In the genomic region with DNA sequence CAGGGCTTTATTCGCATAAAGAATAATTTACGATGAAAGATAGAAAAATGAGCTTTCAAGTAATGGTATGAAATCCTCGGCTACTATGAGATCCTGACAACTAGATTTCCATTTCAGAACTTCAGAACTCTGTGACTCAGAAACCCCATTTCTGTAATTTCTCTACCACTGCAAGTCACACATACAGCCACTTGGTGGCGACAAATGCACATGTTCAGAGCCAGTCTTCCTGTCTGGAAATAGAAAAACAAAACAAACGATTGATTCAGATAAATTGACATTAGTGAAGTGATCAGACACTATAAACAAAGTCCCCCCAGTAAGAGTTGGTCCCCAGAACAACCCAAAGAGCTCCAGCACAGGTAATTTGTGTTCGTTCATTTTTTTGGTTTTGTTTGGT, we compare ENCODE assay signal across 10 mouse cellular contexts. TPM values are rescaled to one million over a fixed set of nuclear protein-coding genes. Genes with fewer than 3 reads are reported as not detected.
DNase-seq lines count a peak whose midpoint lies in the region; ATAC-seq and TF ChIP-seq lines count a peak whose summit lies in the region.
"Had no signal": no experiment of that assay in that cellular context is flagged by ENCODE, and none has a peak within 500 bp of the region (broad histone marks: within the 10 kb centered on the region; RNA-seq: fewer than 3 reads in every experiment).

No protein-coding gene starts in this region.

- H3K27me3 ChIP-seq in myocyte (ENCODE audit: control insufficient read depth, insufficient read depth, insufficient read length): peaks cover 40% of the 10 kb centered on the region
- H3K27me3 ChIP-seq: embryonic facial prominence, embryonic 12.5 days had no signal

- intact Hi-C loops in heart, postnatal 25 days (cut with DNase I): loop anchor here (2.0 to 5.0 kb wide), 4 partner anchors 81 to 480 kb away; no protein-coding TSS in a partner anchor

- H3K36me3 ChIP-seq in myocyte (ENCODE audit: control insufficient read depth, insufficient read depth): no peaks in the 10 kb centered on the region
- H3K36me3 ChIP-seq: embryonic facial prominence, embryonic 12.5 days; lung, embryonic 15.5 days had no signal

- ATAC-seq in common myeloid progenitor, adult 5-6 weeks (replicated peaks; ENCODE audit: low read depth, poor library complexity, severe bottlenecking): peak; percentile 90

- H3K79me2 ChIP-seq in myocyte (ENCODE audit: control insufficient read depth, insufficient read depth): no peaks in the 10 kb centered on the region

- H3K4me3 ChIP-seq in myocyte: no peak overlapping the region
- H3K4me3 ChIP-seq: embryonic facial prominence, embryonic 12.5 days; lung, embryonic 15.5 days had no signal

- H3K4me2 ChIP-seq in myocyte (ENCODE audit: low read depth): peak overlapping the region; percentile 46
- H3K4me2 ChIP-seq: embryonic facial prominence, embryonic 12.5 days; lung, embryonic 15.5 days had no signal

- TF ChIP-seq POLR2A in myocyte (IDR thresholded peaks at IDR 0.05; ENCODE audit: insufficient read length, low read depth): no peak

- no peak overlapping the region for H3ac ChIP-seq in myocyte (ENCODE audit: control insufficient read depth, insufficient read length)

- peak; percentile 32 for DNase-seq in heart, adult 8-10 months (ENCODE audit: low spot score)
- no peak for DNase-seq in heart, postnatal 25 days (ENCODE audit: low spot score)
- DNase-seq in 3T3-L1 (ENCODE audit: low read depth, low spot score): peak; percentile 85
- peak; percentile 71 for DNase-seq in MN1 (ENCODE audit: low spot score)
- peak; percentile 48 for DNase-seq in layer of hippocampus, adult 9-10 months (ENCODE audit: low spot score)
- no peak for DNase-seq in gastrocnemius, postnatal 25 days

TF ChIP-seq in myocyte, 11 proteins besides CTCF, POLR2A, EP300 and RAD21:
- TF ChIP-seq E2F4 (IDR thresholded peaks at IDR 0.05; ENCODE audit: insufficient read depth): no peak
- TF ChIP-seq MYOG (IDR thresholded peaks at IDR 0.05; ENCODE audit: control insufficient read depth in 1 of 3, insufficient read depth in 1 of 3, insufficient read length in 2 of 3, low read depth in 2 of 3): no peak
- TF ChIP-seq SRF (IDR thresholded peaks at IDR 0.05; ENCODE audit: control insufficient read depth, insufficient read length, low read depth): no peak
- TF ChIP-seq TCF12 (IDR thresholded peaks at IDR 0.05; ENCODE audit: insufficient read depth, poor library complexity, severe bottlenecking): no peak
- no peak for TF ChIP-seq USF1 (IDR thresholded peaks at IDR 0.05; ENCODE audit: low read depth)

RNA-seq across cellular contexts. Expression of gene Srsf6, which starts 9.1 kb away (rescaled TPM):
- total RNA-seq in heart, adult 8-10 months (2022): 10 to 100 TPM; 53.4 to 66.5 (median 60.8) TPM
- 10 to 100 TPM; 63.7 to 70.7 TPM for total RNA-seq in heart, postnatal 25 days (2021)
- total RNA-seq in common myeloid progenitor, adult 5-6 weeks (2017): 264 and 289 TPM in 2 replicates
- 61.5 TPM for polyA plus RNA-seq in myocyte (2012; fragmentation: generic; extraction: Trizol)
- total RNA-seq in gastrocnemius, postnatal 25 days (2021): 10 to 100 TPM; 40.2 to 45.2 TPM

RNA-seq across cellular contexts. Expression of gene L3mbtl1, which starts 21.1 kb away (rescaled TPM):
- not detected for total RNA-seq in heart, adult 8-10 months (2022)
- not detected for total RNA-seq in heart, postnatal 25 days (2021)
- not detected in 2 replicates for total RNA-seq in common myeloid progenitor, adult 5-6 weeks (2017)
- not detected for polyA plus RNA-seq in myocyte (2012; fragmentation: generic; extraction: Trizol)
- under 1 TPM in 1 of 2 experiments, not detected in 1; 0.13 TPM for total RNA-seq in gastrocnemius, postnatal 25 days (2021)

Comparison
In these comparisons a context has a peak if more than half of its experiments do, and no peak if none do; other contexts are left out.
1. DNase-seq: peak in heart, adult 8-10 months (single experiment), 3T3-L1 (single experiment), MN1 (single experiment) and layer of hippocampus, adult 9-10 months (single experiment); none in heart, postnatal 25 days (single experiment) and gastrocnemius, postnatal 25 days (single experiment).